Comparison of ENCODE assay signal across 8 mouse cellular contexts in the genomic region with DNA sequence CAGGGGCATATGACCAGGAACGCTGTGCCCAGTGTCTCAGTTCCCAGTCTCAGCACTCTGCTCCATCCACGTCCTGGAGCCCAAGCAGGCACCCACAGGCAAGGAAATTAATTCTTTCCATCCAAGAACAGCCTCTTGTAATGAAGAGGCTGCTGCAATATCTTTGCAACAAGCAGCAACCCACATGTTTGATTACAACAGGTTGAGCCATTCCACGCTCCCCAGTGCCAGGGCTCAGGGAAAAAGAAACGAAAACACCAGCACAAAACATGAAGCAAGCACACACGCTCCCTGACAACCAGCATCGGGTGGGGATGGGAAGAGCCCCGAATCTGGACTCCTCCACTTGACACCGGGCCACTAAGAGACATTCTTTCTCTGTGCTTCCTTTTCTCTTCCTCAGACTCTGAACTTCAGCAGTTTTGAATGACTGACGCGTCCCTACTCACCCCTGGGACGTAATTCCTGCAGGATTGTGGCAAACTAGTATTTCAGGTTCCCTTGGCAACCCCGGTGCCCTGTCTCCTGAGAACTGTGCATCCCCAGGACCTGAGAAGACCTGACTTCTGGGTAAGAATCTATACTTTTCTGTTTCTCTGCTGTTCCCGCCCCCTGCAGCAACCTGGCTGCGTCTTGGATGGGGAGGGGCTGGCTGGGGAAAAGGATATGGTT. TPM values are rescaled to one million over a fixed set of nuclear protein-coding genes. Genes with fewer than 3 reads are reported as not detected.
A peak's percentile ranks its signal among the peaks of the same experiment; 100 is the strongest.
DNase-seq lines count a peak whose midpoint lies in the region; ATAC-seq and TF ChIP-seq lines count a peak whose summit lies in the region.

TSS of gene Tenm4 (plus strand) at position 323 of the 672 bp plus-strand sequence.

- no peak within 1 kb of the TSS for H3K27ac ChIP-seq in heart, embryonic 12.5 days (ENCODE audit: poor library complexity, severe bottlenecking)
- no peak within 1 kb of the TSS for H3K27ac ChIP-seq in forebrain, embryonic 15.5 days (replicated peaks)
- H3K27ac ChIP-seq in limb, embryonic 14.5 days (replicated peaks; ENCODE audit: low read depth, low read length), result no peak within 1 kb of the TSS

- no peaks in the 10 kb centered on the region for H3K4me1 ChIP-seq in heart, embryonic 12.5 days (replicated peaks)
- peaks cover 30% of the 10 kb centered on the region for H3K4me1 ChIP-seq in forebrain, embryonic 15.5 days
- no peaks in the 10 kb centered on the region for H3K4me1 ChIP-seq in limb, embryonic 14.5 days (ENCODE audit: control insufficient read depth, insufficient read depth, low read length)

- no peaks in the 10 kb centered on the region for H3K36me3 ChIP-seq in heart, embryonic 12.5 days
- H3K36me3 ChIP-seq in forebrain, embryonic 15.5 days, result no peaks in the 10 kb centered on the region
- H3K36me3 ChIP-seq in limb, embryonic 14.5 days (ENCODE audit: control insufficient read depth, insufficient read depth, low read length), result no peaks in the 10 kb centered on the region

- H3K4me3 ChIP-seq in heart, embryonic 12.5 days, result no peak within 1 kb of the TSS
- no peak within 1 kb of the TSS for H3K4me3 ChIP-seq in forebrain, embryonic 15.5 days
- H3K4me3 ChIP-seq in limb, embryonic 14.5 days (replicated peaks; ENCODE audit: low read length), result no peak within 1 kb of the TSS

- peaks cover 6% of the 10 kb centered on the region; the same call in 1 of the 2 replicates for H3K27me3 ChIP-seq in heart, embryonic 12.5 days (replicated peaks)
- H3K27me3 ChIP-seq in forebrain, embryonic 15.5 days, result no peaks in the 10 kb centered on the region
- no peaks in the 10 kb centered on the region for H3K27me3 ChIP-seq in limb, embryonic 14.5 days (ENCODE audit: control insufficient read depth, insufficient read depth, low read length)

- no peak for TF ChIP-seq POLR2A in limb, embryonic 14.5 days (IDR thresholded peaks at IDR 0.05; ENCODE audit: borderline replicate concordance, extremely low read depth, insufficient read depth, insufficient read length)

- intact Hi-C loops in heart, postnatal 36 days (cut with DNase I), result no loop called here

- DNase-seq in heart, postnatal 36 days, result no peak
- DNase-seq in R1 (ENCODE audit: low read depth, low spot score), result peak; percentile 36
- DNase-seq in limb, embryonic 14.5 days (ENCODE audit: low spot score), result no peak
- no peak for DNase-seq in spleen, postnatal 36 days (ENCODE audit: low spot score in 2 of 2)
- DNase-seq in kidney, postnatal 14 days, result no peak
- DNase-seq in right cerebral cortex, adult 2 months (ENCODE audit: low spot score in 2 of 2), result no peak

- no peaks in the 10 kb centered on the region for H3K9me3 ChIP-seq in heart, embryonic 12.5 days (replicated peaks)
- no peaks in the 10 kb centered on the region for H3K9me3 ChIP-seq in forebrain, embryonic 15.5 days
- no peaks in the 10 kb centered on the region for H3K9me3 ChIP-seq in limb, embryonic 14.5 days (ENCODE audit: control insufficient read depth, low read length)

- peak within 1 kb of the TSS; percentile 37 for H3K4me2 ChIP-seq in heart, embryonic 12.5 days
- H3K4me2 ChIP-seq in forebrain, embryonic 15.5 days (replicated peaks), result no peak within 1 kb of the TSS; the same call in 1 of the 2 replicates
- no peak within 1 kb of the TSS for H3K4me2 ChIP-seq in limb, embryonic 14.5 days (replicated peaks; ENCODE audit: low read depth, low read length, severe bottlenecking)

- ATAC-seq in heart, embryonic 12.5 days (ENCODE audit: insufficient number of reproducible peaks, low FRiP score), result no peak
- ATAC-seq in forebrain, embryonic 15.5 days (replicated peaks), result no peak
- ATAC-seq in limb, embryonic 14.5 days (ENCODE audit: low FRiP score, low read depth), result no peak

- H3K9ac ChIP-seq in heart, embryonic 12.5 days, result no peak within 1 kb of the TSS
- H3K9ac ChIP-seq in forebrain, embryonic 15.5 days (replicated peaks), result no peak within 1 kb of the TSS
- H3K9ac ChIP-seq in limb, embryonic 14.5 days (ENCODE audit: low read depth, low read length, severe bottlenecking), result no peak within 1 kb of the TSS

- 40% methylated on average over 14 of the region's 14 CpGs for WGBS in heart, embryonic 12.5 days
- WGBS in forebrain, embryonic 15.5 days, result 28% methylated on average over 14 of the region's 14 CpGs
- WGBS in limb, embryonic 14.5 days, result 40% methylated on average over 14 of the region's 14 CpGs

RNA-seq across cellular contexts. Expression of gene Tenm4, which starts in this region (rescaled TPM):
- polyA plus RNA-seq in heart, embryonic 12.5 days (2016; fragmentation: Nextera tagmentation; extraction: Ambion mirVana), result 9.9 and 10.2 TPM in 2 replicates
- under 1 TPM; 0.36 to 0.81 TPM for total RNA-seq in heart, postnatal 36 days (2021)
- polyA plus RNA-seq in forebrain, embryonic 15.5 days (2015; fragmentation: Nextera tagmentation; extraction: Ambion mirVana), result 103 and 117 TPM in 2 replicates
- 12.7 and 15.5 TPM in 2 replicates for polyA plus RNA-seq in limb, embryonic 14.5 days (2012; rRNA removed)
- polyA plus RNA-seq in limb, embryonic 14.5 days (2014; fragmentation: Nextera tagmentation; extraction: Ambion mirVana), result 37.4 and 41.6 TPM in 2 replicates
